Mouse (Mus musculus) mature B cell (primary cell): Measurements from ENCODE around the gene Impg1.

Experiments used
- in situ Hi-C: fragments of 300-500 bp; cut with MboI; formaldehyde crosslinking; loops from 2 replicates; pipeline ENCODE4 v1.14.3; 2019

The Impg1 gene

DNA sequence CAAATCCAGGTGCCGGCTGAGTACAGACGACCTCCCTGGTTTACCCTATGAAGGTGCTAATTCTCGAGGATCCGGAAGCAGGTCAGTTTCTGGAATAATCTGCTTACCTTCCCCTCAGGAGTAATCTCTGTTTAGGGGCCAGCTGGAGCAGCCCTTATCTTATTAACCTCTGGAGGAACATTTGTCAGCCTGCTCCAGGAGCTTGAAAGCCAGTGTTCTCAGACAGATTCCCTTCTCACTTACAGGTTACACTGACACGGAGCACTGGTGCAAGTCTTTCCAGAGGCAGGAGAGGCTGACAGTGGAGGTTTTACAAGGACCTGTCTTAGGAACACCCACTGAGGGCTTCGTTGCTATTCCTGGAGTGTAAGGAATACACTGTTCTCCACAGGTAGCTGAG is at the start of gene Impg1:
TSS of gene Impg1 (minus strand) at position 101 of the 400 bp plus-strand sequence.
- in situ Hi-C loops = no loop called here

DNA sequence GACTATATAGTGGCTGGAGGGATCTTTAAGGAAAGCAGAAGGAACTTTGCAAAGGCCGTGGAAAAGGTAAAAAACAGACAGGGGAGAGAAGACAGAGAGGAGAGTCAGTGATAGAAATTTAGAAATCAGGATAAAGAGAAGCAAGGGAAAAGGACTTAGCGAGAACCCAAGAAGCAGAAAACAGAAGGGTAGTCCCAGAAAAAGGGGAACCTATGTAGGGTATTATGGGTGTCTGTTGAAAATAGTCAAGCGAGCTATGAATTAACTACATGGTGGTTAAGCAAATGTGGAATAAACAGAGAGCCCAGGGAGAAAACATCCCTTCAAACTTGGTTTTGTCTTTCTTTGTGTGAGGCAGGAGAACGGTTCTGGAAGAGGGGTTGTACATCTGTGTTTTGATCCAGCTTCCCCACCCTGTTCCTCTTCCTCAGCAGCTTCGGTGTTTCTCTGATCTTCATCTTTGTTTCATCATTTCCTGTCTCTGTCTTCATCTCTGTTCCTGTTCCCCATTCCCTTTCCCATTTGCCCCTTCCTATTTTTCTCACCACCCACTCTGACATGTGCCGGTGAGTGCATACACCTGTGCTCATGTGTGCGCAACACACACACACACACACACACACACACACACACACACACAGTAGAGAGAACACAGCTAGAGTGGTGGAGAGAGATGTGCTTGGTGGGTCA is 44.3 kb upstream of the Impg1 start:
- in situ Hi-C loops = no loop called here

DNA sequence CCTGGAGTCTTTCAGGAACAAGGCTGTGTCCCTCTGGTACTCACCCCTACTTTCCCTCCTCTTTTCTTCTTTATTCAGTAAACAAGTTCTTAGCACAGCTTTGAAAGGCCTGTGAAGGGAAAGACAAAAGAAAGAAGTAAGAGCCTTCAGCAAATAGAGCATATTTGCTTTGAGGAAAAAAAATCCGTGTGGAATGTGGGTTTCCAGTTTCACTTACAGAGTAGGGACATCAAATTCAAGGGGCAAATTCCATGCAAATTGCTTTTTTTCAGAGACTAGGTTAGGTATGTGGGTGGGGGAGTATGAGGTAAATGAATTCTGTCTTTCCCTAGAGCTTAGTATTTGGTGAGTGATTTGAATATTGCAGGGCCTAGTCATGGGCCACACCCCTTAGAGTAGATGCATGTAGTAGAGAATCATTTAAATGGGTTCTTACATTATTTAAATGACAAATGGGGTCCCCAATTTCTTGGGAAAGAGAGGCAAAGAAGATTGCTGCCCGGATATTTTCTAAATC is 39.3 kb upstream of the Impg1 start:
- in situ Hi-C loops = no loop called here

DNA sequence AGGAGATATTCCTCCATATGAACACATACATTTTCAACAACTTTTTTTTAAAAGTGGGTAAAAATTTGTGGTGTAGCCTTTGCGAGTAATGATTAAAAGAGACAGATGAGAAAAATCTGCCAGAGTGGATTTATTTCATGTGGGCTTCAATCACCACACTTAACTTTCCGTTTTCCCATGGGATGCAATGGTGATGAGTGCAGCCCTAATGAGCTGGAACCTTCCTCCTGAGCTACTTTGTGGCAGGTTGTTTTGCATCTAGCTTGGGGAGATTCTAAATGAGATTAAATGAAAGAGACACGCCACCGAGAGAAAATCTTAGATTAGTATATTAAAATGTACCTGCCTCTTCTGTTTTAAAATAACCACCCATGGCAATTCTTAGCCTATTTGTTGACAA is 26.3 kb upstream of the Impg1 start:
- in situ Hi-C loops = no loop called here

DNA sequence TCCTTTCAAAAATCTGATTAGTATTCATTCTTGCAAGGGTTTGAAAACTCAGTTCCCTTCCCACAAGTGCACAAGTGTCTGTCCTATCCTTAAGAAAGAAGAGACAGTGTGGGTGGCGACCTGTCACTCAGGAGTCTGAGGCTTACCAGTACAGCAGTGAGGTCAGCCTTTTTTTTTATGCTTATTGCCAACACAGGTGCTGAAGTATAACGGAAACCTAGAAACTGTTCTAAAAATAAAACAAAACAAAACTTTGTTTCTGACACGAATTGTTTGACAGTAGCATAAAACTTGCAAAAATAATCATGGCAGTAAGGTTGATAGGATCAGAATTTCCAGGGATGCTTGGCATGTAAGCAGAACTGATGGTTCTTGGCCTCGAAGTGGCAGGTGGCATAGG is 4.9 kb downstream of the Impg1 start:
- in situ Hi-C loops = no loop called here

DNA sequence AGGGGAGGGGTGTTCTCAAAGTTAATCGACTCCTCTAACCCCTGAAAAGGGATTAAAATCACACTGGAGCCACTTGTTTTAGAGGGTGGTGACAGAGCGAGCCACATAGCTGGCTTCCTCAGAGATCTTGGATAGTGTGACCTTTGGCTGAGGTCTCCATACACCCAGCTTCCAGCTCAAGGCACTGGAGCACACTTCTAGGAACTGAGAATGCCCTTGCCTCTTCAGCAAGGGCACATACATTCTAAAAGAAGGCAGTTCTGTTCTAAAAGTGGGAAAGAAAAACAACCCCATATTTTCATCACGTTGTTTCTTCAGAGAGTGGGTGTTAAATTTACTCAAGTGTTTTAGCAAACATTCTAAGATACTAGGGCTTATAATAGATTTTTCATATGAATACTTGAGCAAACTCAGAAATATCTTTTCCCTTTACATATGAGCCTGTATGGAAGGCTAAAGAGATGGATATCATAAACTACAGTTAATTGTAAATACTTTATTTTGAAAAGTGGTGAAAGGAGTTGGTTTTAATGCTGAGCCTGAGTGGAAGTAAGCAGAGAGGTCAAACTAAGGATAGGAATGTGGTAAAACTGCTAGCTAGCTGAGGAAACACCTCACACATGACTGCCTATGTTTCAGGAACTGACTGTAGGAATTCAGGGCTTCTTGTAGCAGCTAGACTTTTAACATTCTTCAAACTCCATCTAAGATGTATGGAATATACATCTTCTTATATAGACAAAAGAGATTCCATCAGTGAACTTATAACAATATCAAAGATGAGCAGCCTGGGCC is 14.6 kb downstream of the Impg1 start:
- in situ Hi-C loops = no loop called here

DNA sequence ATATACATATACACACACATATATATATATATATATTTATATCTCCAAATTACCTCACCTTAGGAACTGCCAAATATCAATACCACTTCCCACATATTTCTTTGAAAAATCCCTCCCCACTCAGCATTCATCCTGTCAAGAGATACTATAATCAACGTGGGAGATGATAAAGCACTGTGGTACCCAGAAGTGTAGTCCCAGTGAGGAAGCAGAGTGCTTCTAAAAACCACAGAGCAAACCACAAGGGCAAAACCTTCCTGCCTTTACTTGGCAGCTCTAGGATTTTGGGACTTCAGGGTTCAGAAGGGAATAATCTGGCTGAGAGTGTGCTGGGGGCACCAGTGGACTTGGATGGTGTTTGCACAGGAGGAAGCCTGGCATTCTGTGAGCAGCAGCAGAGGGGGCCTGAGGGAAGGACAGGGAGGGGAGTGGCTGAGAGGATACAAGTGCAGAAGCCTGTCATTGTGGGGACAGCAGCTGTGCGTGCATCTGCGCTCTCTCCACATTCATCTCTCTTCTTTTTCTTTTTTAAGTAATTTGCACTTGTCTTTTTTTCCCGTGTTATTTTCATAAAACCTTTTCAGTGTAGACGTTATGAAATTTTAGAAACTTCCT is 24.1 kb downstream of the Impg1 start:
- in situ Hi-C loops = no loop called here

DNA sequence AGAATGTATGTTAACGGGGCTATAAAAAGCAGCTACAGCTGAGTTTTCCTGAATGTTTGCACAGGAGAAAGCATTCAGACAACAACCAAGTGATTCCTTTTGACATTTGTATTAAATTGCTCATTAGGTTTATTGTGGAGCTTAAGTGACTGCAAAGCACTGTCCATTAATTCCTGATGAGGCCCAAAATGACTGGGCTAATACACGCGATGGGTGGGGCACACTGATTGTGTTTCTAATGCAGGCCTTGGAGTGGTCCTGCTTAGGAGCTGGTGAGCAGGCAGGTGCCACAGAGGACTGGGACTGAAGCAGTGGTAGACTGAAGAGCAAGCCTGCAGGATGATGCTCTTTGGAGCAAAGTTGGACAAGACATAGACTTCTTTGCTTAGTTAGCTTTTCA is 73.9 kb downstream of the Impg1 start:
- in situ Hi-C loops = no loop called here

DNA sequence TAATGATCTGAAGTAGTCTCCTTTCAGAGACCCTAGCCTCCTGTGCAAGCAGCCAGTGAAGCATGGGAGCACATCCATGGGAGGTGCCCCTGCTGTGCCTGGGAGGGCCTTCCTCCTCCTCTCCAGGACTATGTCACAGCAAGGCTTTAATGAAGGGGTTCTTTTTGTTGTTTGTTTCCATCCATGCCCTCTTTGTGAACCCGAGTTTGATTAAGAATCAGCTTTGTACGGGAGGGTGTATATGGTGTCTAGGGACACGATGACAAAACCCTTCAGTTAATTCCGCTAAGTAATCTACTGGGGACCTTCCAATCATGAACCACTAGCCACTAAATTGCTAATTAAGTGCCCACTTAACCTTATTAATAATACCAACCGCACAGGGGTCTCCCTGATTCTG is 74.3 kb downstream of the Impg1 start:
- in situ Hi-C loops = no loop called here

DNA sequence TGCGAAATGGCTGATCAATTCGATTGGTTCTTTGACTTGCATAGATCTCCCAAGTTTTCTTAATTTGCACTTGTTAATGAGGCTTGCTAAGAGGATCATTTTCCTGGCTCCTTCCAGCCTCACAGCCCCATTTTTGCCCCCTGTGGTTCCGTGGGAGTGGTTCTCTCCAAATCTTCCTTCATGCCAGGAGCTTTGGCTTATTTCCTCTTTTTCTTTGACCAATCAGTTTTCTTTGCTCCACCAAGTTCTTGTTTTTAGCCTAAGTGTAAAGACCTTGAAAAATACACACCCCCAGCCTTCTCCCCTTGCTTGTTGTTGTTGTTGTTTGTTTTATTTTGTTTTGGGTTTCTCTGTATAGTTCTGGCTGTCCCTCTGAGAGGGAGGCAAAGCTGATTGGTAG is 77.4 kb downstream of the Impg1 start:
- in situ Hi-C loops = no loop called here

DNA sequence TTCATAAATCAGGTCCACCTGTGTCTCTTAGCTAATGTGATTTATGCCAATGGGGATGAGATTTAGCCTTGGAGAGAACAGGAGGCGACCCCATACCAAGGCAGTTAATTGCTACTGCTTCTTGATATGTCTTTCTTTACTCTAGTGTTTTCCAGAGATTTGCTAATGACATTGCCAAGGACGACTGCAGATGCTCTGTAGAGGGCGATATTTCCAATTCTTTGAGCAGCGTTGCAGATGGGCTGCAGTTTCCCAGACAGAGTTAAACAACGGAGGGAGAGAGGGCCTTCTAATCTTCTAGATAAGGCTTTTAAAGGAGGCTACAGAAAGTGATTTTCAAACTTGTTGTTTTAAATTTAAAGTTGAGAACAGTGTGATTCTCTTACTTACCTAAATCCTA is 78.8 kb downstream of the Impg1 start:
- in situ Hi-C loops = no loop called here

DNA sequence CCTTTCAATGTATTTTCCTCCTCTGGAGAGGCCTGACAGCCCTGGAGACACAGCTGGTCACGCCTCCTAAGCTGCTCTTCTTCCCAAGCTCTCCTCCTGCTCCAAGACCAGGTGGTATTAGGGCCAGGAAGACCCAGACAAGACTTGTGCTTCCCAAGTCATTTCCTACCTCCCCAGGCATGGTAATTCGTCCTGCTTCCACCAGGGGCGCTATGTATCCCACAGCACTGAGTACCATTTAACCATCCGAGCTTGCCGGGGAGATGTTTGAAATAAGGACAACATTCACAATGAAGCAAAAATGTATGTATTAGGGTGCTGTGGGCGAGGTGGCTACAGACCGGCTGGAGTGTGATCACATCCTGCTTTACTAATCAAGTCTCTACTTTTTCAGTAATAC is 79.3 kb downstream of the Impg1 start:
- in situ Hi-C loops = no loop called here

DNA sequence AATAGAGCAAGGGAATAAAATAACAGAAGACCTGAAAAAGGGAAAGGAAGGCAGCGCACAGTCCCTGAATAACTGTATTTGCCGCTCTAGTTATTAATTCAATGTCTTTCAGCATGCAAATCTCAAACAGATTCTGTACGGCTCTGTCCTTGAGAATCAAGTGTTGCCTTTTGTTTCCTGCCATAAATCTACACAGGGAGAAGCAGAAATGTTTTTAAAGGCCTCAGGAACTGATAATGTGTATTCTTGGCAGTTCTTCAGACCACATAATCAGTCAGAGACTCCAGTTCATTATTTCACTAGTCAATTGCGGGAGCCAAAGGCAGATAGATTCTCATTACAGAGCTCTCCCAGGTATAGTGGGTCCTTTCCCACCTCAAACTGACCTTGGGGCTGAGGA is 82.6 kb downstream of the Impg1 start:
- in situ Hi-C loops = no loop called here

DNA sequence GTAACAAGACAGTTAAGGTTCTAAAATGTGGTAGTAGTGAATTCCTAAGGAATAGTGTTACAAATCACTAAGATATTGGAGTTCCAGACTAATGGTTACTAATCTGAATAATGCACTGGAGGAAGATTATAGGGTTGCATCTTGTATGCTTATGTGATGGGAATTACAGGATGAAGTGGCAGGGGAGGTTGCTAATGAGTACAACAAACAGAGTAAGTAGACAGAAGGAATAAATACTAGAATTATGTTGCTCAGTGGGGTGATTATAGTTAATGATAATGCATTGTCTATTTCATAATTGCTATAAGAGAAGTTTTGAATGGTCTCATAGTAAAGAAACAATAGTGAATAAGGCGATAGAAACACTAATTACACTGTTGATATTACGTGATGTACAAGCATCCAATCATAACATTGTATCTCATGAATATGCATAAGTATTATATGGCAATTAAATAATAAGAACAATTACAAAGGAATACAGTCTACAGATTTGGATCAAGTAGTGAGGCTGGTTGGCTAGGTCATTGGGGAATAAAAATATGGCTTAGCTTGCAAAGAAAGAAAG is 85.1 kb downstream of the Impg1 start:
- in situ Hi-C loops = no loop called here

DNA sequence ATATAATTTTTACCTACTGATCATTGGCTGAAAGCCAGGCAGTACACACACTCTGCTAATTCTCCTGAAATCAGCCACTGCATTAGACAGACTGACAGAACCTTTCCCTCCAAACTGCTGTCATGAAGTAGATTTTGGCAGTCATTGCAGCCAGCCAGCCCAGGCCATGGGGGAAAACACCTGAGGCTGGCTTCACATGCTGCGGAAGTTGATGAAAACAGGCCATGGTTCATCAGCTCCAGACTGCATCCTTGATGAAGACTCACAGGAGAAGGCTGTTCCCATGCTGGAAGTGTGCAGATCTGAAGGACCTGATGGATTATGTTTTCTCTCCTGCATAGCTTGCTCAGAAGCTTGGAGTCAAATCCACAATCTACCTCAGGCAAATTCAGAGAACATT is 91.2 kb downstream of the Impg1 start:
- in situ Hi-C loops = no loop called here

DNA sequence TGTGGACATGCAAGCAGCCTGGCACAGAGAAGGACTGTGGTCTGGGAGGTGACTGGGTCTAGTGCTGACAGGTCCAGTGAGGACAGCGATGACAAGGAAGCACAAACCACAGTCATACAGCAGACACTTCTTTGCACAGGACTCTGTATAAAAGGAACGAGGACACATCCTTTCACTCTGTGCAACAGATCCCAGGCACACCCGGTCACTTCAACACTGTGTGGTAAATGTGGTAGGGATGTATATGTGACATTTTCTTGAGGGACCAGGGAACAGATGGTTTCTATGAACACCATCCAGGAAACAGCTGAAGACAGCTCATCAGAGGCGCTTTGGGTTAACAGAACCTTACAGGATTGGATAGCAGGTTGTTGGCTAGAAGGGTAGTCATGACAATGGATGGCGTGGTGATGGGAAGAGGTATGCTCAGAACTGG is 92.0 kb downstream of the Impg1 start:
- in situ Hi-C loops = no loop called here

DNA sequence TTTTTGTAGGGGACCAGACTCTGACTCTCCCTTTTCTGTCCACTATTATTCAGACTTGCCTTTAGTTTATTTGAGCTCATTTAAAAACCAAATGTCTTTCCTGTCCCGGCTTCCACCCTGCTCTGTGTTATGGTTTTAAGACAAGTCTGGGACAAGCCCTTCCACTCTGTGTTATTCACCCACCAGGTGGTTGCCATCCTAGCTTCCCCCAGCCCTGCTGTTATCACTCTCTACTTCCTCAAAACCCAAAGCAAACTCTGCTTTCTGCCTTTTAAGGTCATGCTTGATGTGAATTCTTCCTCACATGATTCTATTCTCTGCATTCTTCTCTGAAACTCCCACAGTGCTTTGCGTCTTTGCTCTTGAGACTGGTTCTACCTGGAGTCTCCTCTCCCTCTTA is 96.6 kb downstream of the Impg1 start:
- in situ Hi-C loops = no loop called here

DNA sequence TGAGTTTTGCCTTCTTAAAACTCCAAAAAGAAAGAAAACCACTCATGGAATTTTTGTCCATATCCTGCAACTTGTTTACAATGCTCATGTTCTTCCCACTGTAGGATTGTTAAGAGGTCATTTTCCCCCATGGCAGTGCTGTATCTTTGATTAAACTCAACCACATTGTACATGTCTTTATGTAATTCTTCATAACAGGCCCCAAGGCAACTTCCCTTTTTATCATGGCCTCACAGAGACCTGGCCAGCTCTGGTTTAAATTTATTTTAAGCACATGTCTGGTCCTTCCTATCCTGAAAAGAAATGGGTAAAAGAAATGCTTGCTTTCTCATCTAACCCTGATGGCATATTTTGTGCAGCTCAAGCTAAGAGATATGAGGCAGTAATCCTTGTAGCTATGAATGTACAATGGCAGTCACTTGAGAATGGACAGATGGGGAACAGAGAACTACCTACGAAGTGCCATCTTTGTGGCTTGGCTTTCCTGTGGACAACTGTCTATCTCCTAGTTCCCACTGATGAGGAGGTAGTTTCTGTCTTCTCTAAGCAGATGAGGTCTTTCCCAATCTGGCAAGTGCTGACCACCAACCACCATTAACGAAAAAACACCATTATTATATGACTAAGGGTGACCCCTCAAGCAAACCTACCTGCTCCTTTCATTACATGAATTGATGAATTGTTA is 97.6 kb downstream of the Impg1 start:
- in situ Hi-C loops = no loop called here

DNA sequence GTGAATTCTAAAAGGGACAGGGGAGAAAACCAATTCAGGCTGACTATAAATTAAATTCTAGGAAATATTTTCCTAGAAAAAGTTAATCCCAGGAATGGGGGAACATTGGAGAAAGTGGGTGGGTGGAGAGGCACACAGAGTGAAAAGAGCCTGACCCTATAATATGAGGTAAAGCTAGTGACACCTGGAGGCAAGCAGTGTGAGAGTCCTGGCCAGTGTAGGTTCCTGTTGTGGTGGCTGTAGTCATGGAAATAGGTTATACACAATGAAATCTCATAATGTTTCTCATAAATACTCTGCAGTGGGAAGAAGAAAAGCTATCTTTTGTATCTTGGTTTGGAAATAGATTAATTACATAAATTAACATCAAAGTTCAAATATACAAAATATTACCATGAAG is 105.2 kb downstream of the Impg1 start:
- in situ Hi-C loops = no loop called here

DNA sequence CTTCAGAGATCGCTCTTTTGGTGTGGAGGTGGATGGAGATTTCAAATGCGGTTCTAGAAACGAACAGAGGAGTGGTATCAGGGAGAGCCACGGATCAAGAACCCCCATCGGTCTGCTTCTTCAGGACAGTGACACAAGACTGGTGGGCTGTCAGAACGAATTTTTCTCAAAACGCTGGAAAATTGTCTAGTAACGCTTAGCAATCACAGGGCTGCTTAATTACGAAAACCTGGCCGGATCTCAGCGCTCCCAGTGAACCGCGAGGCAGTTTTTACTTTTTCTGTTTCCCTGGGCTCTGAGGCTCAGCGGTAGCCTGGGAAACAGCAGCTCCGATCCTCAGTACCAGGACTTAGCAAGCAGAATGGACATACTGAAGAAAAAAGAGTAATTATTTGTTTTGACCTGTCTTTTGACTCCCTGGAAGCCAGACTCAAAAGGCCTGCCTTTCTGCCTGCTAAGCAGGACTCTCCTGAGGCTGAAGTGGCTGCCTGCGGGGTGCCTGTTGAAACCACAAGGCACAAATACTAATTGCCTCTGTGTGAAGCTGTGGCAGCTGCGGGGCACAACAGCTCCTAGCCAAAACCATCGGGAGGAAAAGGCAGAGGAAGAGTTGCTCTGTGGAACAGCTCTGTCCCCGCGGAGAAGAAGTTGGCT is 113.5 kb downstream of the Impg1 start:
- in situ Hi-C loops = no loop called here

DNA sequence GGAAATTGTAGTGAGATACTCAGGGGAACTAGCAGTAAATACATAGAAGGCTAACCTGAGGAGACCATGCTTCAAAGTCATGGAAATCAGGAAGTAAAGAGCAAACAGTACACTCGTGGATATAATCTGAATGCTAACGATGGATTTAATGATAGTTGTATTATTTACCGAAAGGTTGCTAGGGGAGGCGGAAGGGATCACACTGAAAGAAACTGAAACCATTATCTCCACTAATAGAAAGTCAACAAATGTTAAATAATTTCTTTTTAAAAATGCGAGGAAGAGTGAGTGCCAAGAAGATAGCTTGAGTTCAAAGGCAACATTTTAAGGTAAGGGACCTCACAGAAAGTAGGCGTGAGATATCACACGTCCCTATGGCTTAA is 114.0 kb downstream of the Impg1 start:
- in situ Hi-C loops = no loop called here
